Mouse (Mus musculus): ENCODE measurements around the gene Stpg3. TPM values are rescaled to one million over a fixed set of nuclear protein-coding genes. Genes with fewer than 3 reads are reported as not detected.

Stpg3 gene
- polyA plus RNA-seq, 1 experiment from 2014 or later: not detected

DNA sequence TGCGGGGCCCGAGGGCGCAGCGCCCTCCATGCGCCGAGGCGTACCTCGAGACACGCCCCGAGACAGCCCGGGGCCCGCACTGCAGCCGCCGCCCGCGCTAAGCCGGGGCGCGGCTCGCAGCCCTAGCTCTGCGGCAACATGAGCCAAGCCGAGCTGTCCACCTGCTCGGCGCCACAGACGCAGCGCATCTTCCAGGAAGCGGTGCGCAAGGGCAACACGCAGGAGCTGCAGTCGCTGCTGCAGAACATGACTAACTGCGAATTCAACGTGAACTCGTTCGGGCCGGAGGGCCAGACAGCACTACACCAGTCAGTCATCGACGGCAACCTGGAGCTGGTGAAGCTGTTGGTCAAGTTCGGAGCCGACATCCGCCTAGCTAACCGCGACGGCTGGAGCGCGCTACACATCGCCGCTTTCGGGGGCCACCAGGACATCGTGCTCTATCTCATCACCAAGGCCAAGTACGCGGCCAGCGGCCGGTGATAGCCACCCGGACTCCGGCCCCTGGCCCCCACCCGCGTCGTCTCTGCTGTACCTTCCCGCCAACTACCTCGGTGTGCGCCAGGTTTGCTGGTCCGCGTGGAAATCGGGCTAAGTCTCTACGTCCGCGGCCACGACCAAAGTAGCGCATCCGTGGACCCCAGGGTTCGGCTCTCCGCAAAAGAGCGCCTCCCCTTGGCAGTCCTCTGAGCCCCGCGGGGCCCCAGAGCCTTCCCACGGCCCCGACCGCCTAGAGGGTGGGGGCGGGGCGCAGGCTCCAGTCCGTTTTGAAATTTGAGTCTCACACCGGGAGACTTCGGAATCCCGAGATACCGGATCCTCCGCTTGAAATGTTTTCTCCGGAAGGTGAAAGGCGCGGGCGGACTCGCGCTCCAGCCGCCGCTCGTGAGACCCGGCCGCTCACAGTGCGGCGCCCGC lies 33.2 kb downstream of the Stpg3 start:
- Histone ChIP-seq H3K9me3 (ENCODE audit: control insufficient read depth, low read length) (no peaks in the 10 kb centered on the region), H3K27ac (ENCODE audit: low read depth, low read length) (peak overlapping the region; percentile 95), H3K9ac (ENCODE audit: low read length) (peak overlapping the region; percentile 91), H3K27me3 (ENCODE audit: control insufficient read depth, insufficient read depth, low read length) (no peaks in the 10 kb centered on the region), H3K4me2 (peak overlapping the region; percentile 74), H3K36me3 (ENCODE audit: control insufficient read depth, insufficient read depth, low read length) (peaks cover 6% of the 10 kb centered on the region; the same call in 1 of the 2 replicates), H3K4me3 (ENCODE audit: low read depth, low read length) (peak overlapping the region; percentile 87), H3K4me1 (ENCODE audit: control insufficient read depth, insufficient read depth, low read length) (peaks cover 69% of the 10 kb centered on the region)
- peak; percentile 98 for DNase-seq (ENCODE audit: low spot score, missing footprints)
- ATAC-seq (ENCODE audit: low FRiP score): peak; percentile 36
- under 1% methylated on average over 100 of the region's 100 CpGs for WGBS

DNA sequence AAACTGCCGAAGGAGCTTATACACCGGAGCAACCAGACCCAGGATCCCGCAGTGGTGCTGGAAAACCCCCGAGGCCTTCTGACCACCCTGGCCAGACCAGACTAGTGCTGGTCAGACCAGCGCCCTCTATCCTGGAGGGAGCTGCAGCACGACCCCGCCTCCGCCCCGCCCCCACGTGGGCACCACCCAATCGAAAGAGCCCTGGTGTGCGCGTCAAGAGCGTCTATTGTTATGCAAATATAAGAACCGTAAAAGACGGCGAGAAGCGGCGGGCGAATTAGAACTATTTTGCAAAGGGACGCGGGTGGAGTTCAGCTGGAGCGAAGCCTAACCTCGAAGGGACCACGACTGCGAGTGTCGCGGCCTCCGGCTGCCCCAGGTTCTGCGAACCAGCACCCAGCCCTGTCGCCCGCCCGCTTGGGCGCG lies 33.9 kb downstream of the Stpg3 start, which contains the start of gene Nrarp:
Gene Nrarp, plus strand, starts transcription at position 281 of the 426 bp plus-strand sequence.
- H3K4me3 ChIP-seq (ENCODE audit: low read depth, low read length): peak within 1 kb of the TSS; percentile 87
- H3K9me3 ChIP-seq (ENCODE audit: control insufficient read depth, low read length): no peaks in the 10 kb centered on the region
- H3K9ac ChIP-seq (ENCODE audit: low read length): peak within 1 kb of the TSS; percentile 91
- peaks cover 70% of the 10 kb centered on the region for H3K4me1 ChIP-seq (ENCODE audit: control insufficient read depth, insufficient read depth, low read length)
- peak within 1 kb of the TSS; percentile 74 for H3K4me2 ChIP-seq
- no peaks in the 10 kb centered on the region for H3K27me3 ChIP-seq (ENCODE audit: control insufficient read depth, insufficient read depth, low read length)
- H3K36me3 ChIP-seq (ENCODE audit: control insufficient read depth, insufficient read depth, low read length): peaks cover 6% of the 10 kb centered on the region; the same call in 1 of the 2 replicates
- WGBS: under 1% methylated on average over 33 of the region's 35 CpGs
- ATAC-seq (ENCODE audit: low FRiP score): peak; percentile 90
- peak; percentile 99 for DNase-seq (ENCODE audit: low spot score, missing footprints)
- H3K27ac ChIP-seq (ENCODE audit: low read depth, low read length): peak within 1 kb of the TSS; percentile 95

DNA sequence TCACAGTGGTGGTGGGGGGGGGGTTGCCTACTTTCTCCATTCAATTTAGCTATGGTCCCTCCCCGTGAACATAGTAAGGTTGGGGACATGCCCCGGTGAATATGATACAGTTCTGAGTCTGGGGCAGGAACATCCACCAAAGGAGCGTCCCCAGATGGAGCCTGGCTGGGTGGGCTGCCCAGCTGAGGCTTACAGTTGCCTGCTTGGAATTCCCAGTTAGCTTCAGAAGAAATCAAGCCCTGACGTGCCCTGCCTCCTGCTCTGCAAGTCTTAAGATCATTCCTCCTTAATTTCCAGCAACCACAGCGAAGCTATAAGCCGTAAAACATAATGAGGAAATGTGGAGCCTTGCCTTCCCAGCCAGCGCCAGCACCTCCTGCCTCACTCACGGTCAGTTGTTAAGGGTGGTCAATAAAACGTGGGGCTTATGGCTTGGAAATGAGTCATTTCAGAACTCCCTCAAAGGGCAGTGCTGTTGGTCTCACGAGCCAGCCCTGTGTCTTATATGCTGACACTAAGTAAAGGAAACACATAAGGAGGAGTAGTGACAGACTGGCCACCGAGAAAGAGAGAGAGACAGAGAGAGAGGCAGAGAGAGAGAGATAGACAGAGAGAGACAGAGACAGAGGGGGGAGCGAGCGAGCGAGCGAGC lies 34.7 kb downstream of the Stpg3 start:
- Histone ChIP-seq H3K9ac (ENCODE audit: low read length) (peak overlapping the region; percentile 54), H3K36me3 (ENCODE audit: control insufficient read depth, insufficient read depth, low read length) (peaks cover 6% of the 10 kb centered on the region; the same call in 1 of the 2 replicates), H3K27me3 (ENCODE audit: control insufficient read depth, insufficient read depth, low read length) (no peaks in the 10 kb centered on the region), H3K4me3 (ENCODE audit: low read depth, low read length) (peak overlapping the region; percentile 87), H3K27ac (ENCODE audit: low read depth, low read length) (peak overlapping the region; percentile 67), H3K4me2 (peak overlapping the region; percentile 74), H3K9me3 (ENCODE audit: control insufficient read depth, low read length) (no peaks in the 10 kb centered on the region), H3K4me1 (ENCODE audit: control insufficient read depth, insufficient read depth, low read length) (peaks cover 69% of the 10 kb centered on the region)
- WGBS: 44% methylated on average over 15 of the region's 15 CpGs
- ATAC-seq (ENCODE audit: low FRiP score) (no peak), DNase-seq (ENCODE audit: low spot score, missing footprints) (peak; percentile 89)

DNA sequence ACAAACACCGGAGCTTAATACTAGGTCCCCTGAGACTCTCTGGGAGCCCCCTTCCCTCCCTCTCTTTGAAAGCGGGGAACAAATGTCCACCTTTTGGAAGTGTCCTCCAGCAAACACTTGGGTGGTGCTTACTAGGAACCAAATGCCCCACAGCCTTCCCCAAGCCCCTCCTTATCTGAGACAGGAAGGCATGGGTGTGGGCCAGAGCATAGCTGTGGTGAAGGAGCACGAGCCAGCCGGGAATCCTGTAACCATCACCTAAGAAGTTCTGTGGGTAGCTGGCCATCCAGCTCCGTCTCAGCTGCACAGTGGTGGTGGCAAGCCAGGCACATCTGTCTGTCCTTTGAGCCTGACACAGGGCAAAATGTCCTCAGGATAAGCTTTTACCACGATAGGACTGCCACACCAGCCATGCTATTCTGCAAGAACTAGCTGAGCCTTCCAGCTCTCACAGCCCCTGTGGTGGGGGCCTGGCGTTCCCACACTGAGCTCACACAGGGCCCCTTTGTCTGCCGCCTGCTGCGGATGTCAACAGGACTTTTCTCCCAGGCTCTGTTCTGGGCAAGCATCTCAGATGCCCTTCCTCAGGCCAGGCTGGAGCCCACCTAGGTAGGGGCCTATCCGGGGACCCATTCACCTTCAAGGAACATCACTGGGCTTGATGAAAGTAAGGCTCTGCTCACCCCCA lies 36.0 kb downstream of the Stpg3 start:
- WGBS: 20% methylated on average over 10 of the region's 10 CpGs
- H3K9me3 ChIP-seq (ENCODE audit: control insufficient read depth, low read length): no peaks in the 10 kb centered on the region

DNA sequence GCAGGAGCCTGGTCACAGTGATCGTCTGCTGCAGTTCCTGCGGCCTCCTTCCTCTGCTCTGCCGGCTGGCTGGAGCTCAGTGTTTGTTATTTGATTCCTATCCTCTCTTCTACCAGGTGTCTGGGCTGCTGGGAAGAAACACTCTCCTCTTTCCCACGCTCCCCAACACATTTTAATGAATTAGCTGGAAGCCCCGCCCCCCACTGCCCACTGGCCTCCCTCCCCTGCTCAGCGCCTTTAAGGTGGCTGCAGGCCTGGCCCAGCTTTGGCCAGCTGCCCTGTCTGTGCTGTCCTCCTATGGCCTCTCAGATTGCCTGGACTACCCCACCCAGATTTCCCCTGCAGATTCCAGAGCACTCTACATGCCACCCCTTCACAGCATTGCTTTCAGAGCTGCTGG lies 36.8 kb downstream of the Stpg3 start:
- peak; percentile 25 for ATAC-seq (ENCODE audit: low FRiP score)
- Histone ChIP-seq H3K9ac (ENCODE audit: low read length) (peak overlapping the region; percentile 47), H3K27ac (ENCODE audit: low read depth, low read length) (peak overlapping the region; percentile 71), H3K4me1 (ENCODE audit: control insufficient read depth, insufficient read depth, low read length) (peaks cover 51% of the 10 kb centered on the region), H3K36me3 (ENCODE audit: control insufficient read depth, insufficient read depth, low read length) (no peaks in the 10 kb centered on the region), H3K9me3 (ENCODE audit: control insufficient read depth, low read length) (no peaks in the 10 kb centered on the region), H3K4me3 (ENCODE audit: low read depth, low read length) (peak overlapping the region; percentile 16; the same call in 1 of the 2 replicates), H3K27me3 (ENCODE audit: control insufficient read depth, insufficient read depth, low read length) (no peaks in the 10 kb centered on the region), H3K4me2 (peak overlapping the region; percentile 39)
- WGBS: 4% methylated on average over 6 of the region's 6 CpGs
- DNase-seq (ENCODE audit: low spot score, missing footprints): peak; percentile 91

More for the DNA sequence above, 36.0 kb downstream of the Stpg3 start:
- H3K27me3 ChIP-seq (ENCODE audit: control insufficient read depth, insufficient read depth, low read length): no peaks in the 10 kb centered on the region
- no peaks in the 10 kb centered on the region for H3K36me3 ChIP-seq (ENCODE audit: control insufficient read depth, insufficient read depth, low read length)
- H3K4me2 ChIP-seq: peak overlapping the region; percentile 39
- H3K4me3 ChIP-seq (ENCODE audit: low read depth, low read length): 0 out of 2 replicates have a peak overlapping the region, but pooled peaks have one; percentile 8
- H3K4me1 ChIP-seq (ENCODE audit: control insufficient read depth, insufficient read depth, low read length): peaks cover 59% of the 10 kb centered on the region
- DNase-seq (ENCODE audit: low spot score, missing footprints) (peak; percentile 89), ATAC-seq (ENCODE audit: low FRiP score) (no peak)
- peak overlapping the region; percentile 71 for H3K27ac ChIP-seq (ENCODE audit: low read depth, low read length)
- H3K9ac ChIP-seq (ENCODE audit: low read length): peak overlapping the region; percentile 47

DNA sequence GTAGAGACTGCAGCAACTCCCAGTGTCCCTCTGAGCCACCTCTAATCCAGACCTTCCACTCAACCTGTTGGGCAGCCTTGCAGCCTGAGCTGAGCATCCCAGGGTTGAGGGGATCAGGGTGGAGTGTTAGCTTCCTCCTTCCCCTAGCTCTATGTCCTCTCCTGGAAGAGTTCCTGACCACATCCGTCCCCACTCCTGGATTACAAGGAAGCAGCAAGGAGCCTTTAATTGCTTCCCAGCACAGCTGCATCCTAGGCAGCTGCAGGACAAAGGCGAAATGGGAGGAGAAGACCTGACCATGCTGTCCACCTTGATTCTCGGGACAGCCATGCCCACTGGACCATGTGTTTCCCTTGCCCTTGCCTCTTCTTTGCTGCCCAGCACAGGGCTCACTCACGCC lies 37.4 kb downstream of the Stpg3 start:
- Histone ChIP-seq H3K27me3 (ENCODE audit: control insufficient read depth, insufficient read depth, low read length) (no peaks in the 10 kb centered on the region), H3K9ac (ENCODE audit: low read length) (peak overlapping the region; percentile 45), H3K36me3 (ENCODE audit: control insufficient read depth, insufficient read depth, low read length) (no peaks in the 10 kb centered on the region), H3K4me3 (ENCODE audit: low read depth, low read length) (peak overlapping the region; percentile 16; the same call in 1 of the 2 replicates), H3K4me2 (peak overlapping the region; percentile 39), H3K4me1 (ENCODE audit: control insufficient read depth, insufficient read depth, low read length) (peaks cover 49% of the 10 kb centered on the region), H3K9me3 (ENCODE audit: control insufficient read depth, low read length) (no peaks in the 10 kb centered on the region), H3K27ac (ENCODE audit: low read depth, low read length) (peak overlapping the region; percentile 71)
- 44% methylated on average over 4 of the region's 4 CpGs for WGBS
- DNase-seq (ENCODE audit: low spot score, missing footprints) (no peak), ATAC-seq (ENCODE audit: low FRiP score) (no peak)

DNA sequence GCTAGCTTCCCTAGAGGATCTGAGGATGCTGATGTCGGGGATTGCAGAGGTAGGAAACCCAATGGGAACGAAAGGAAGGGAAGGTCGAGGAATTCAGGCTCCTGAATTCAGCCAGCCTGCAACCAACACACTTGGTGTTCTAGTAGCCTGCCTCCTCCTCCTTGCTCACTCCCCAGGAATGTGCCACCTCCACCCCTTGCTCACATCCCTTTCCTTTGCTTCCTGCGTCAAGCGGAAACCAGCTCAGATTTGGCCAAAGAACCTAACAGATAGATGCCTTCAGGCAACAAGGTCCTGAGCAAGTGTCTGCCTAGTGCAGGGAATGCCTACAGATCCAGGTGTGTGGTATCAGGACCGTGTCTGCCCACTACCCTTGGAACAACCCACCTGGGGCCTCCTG lies 37.9 kb downstream of the Stpg3 start:
- no peaks in the 10 kb centered on the region for H3K9me3 ChIP-seq (ENCODE audit: control insufficient read depth, low read length)
- H3K4me3 ChIP-seq (ENCODE audit: low read depth, low read length): no peak overlapping the region
- H3K4me1 ChIP-seq (ENCODE audit: control insufficient read depth, insufficient read depth, low read length): peaks cover 49% of the 10 kb centered on the region
- H3K27me3 ChIP-seq (ENCODE audit: control insufficient read depth, insufficient read depth, low read length): no peaks in the 10 kb centered on the region
- no peaks in the 10 kb centered on the region for H3K36me3 ChIP-seq (ENCODE audit: control insufficient read depth, insufficient read depth, low read length)
- H3K9ac ChIP-seq (ENCODE audit: low read length): no peak overlapping the region; the same call in 1 of the 2 replicates
- ATAC-seq (ENCODE audit: low FRiP score): no peak
- peak overlapping the region; percentile 39 for H3K4me2 ChIP-seq
- DNase-seq (ENCODE audit: low spot score, missing footprints): no peak
- no peak overlapping the region; the same call in 1 of the 2 replicates for H3K27ac ChIP-seq (ENCODE audit: low read depth, low read length)
- WGBS: 74% methylated on average over 6 of the region's 6 CpGs

DNA sequence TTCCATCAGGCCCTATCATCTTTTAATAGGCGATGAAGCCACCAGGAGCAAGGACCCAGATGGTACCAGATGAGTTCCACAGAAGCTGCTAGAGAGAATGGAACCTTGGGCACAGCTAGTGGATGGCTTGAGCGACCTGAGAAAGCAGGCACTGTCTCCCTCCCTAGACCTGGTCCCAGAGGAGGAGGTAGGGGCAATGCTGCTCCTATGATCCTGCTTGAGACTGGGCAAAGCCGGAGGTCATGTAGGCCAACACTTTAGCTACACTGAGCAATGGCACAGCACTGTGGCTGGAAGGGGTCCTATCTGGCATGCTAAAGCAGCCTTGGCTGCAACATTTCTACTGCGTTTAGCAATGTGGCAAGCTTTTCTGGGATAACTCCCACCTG lies 38.8 kb downstream of the Stpg3 start:
- no peak overlapping the region for H3K4me2 ChIP-seq
- no peaks in the 10 kb centered on the region for H3K9me3 ChIP-seq (ENCODE audit: control insufficient read depth, low read length)
- no peak overlapping the region; the same call in 1 of the 2 replicates for H3K9ac ChIP-seq (ENCODE audit: low read length)
- peak; percentile 79 for DNase-seq (ENCODE audit: low spot score, missing footprints)
- 80% methylated on average over 4 of the region's 4 CpGs for WGBS
- no peak overlapping the region for H3K4me3 ChIP-seq (ENCODE audit: low read depth, low read length)
- H3K36me3 ChIP-seq (ENCODE audit: control insufficient read depth, insufficient read depth, low read length): no peaks in the 10 kb centered on the region
- no peaks in the 10 kb centered on the region for H3K27me3 ChIP-seq (ENCODE audit: control insufficient read depth, insufficient read depth, low read length)
- H3K27ac ChIP-seq (ENCODE audit: low read depth, low read length): no peak overlapping the region
- no peak for ATAC-seq (ENCODE audit: low FRiP score)
- H3K4me1 ChIP-seq (ENCODE audit: control insufficient read depth, insufficient read depth, low read length): peaks cover 49% of the 10 kb centered on the region

Data from midbrain, embryonic 11.5 days (tissue).